Mouse (Mus musculus): ENCODE measurements around the gene Ankrd13a.

The Ankrd13a gene

GRCm38 (mm10) chr5:114766686-114767085 lies 7.8 kb upstream of the Ankrd13a start:
- DNase-seq (ENCODE audit: low read depth, low spot score), result no peak

- DNase-seq (ENCODE audit: low read depth, low spot score), result no peak
Measured at GRCm38 (mm10) chr5:114767185-114767584, 7.3 kb upstream of the Ankrd13a start.

- no peak for DNase-seq (ENCODE audit: low read depth, low spot score)
Measured at GRCm38 (mm10) chr5:114769786-114770185, 4.7 kb upstream of the Ankrd13a start.

- DNase-seq (ENCODE audit: low read depth, low spot score), result no peak
Measured at GRCm38 (mm10) chr5:114771796-114772195, 2.7 kb upstream of the Ankrd13a start.

GRCm38 (mm10) chr5:114772456-114773203 lies 1.8 kb upstream of the Ankrd13a start:
- peak; percentile 25 for DNase-seq (ENCODE audit: low read depth, low spot score)

- peak; percentile 97 for DNase-seq (ENCODE audit: low read depth, low spot score)
Measured at GRCm38 (mm10) chr5:114773211-114773710, 1.2 kb upstream of the Ankrd13a start.

GRCm38 (mm10) chr5:114773780-114774179 lies 697 bp upstream of the Ankrd13a start:
- no peak for DNase-seq (ENCODE audit: low read depth, low spot score)

- DNase-seq (ENCODE audit: low read depth, low spot score), result peak; percentile 18
Measured at GRCm38 (mm10) chr5:114775056-114775979, 841 bp downstream of the Ankrd13a start, which contains the start of gene Git2. Gene Git2, minus strand, starts transcription at chr5:114775517.

- no peak for DNase-seq (ENCODE audit: low read depth, low spot score)
Measured at GRCm38 (mm10) chr5:114776174-114776573, 1.7 kb downstream of the Ankrd13a start.

GRCm38 (mm10) chr5:114779956-114780489 lies 5.5 kb downstream of the Ankrd13a start:
- no peak for DNase-seq (ENCODE audit: low read depth, low spot score)

GRCm38 (mm10) chr5:114780912-114781311 lies 6.4 kb downstream of the Ankrd13a start:
- no peak for DNase-seq (ENCODE audit: low read depth, low spot score)

- no peak for DNase-seq (ENCODE audit: low read depth, low spot score)
Measured at GRCm38 (mm10) chr5:114782991-114783390, 8.5 kb downstream of the Ankrd13a start.

GRCm38 (mm10) chr5:114783405-114784163 lies 9.1 kb downstream of the Ankrd13a start:
- no peak for DNase-seq (ENCODE audit: low read depth, low spot score)

- DNase-seq (ENCODE audit: low read depth, low spot score), result no peak
Measured at GRCm38 (mm10) chr5:114784622-114785165, 10.2 kb downstream of the Ankrd13a start.

- no peak for DNase-seq (ENCODE audit: low read depth, low spot score)
Measured at GRCm38 (mm10) chr5:114785196-114785595, 10.7 kb downstream of the Ankrd13a start.

- DNase-seq (ENCODE audit: low read depth, low spot score), result no peak
Measured at GRCm38 (mm10) chr5:114793317-114793716, 18.8 kb downstream of the Ankrd13a start.

- DNase-seq (ENCODE audit: low read depth, low spot score), result no peak
Measured at GRCm38 (mm10) chr5:114794609-114795008, 20.1 kb downstream of the Ankrd13a start.

- DNase-seq (ENCODE audit: low read depth, low spot score), result peak; percentile 42
Measured at GRCm38 (mm10) chr5:114795231-114795630, 20.8 kb downstream of the Ankrd13a start.

GRCm38 (mm10) chr5:114795653-114796052 lies 21.2 kb downstream of the Ankrd13a start:
- peak; percentile 25 for DNase-seq (ENCODE audit: low read depth, low spot score)

- peak; percentile 58 for DNase-seq (ENCODE audit: low read depth, low spot score)
Measured at GRCm38 (mm10) chr5:114796299-114797012, 22.0 kb downstream of the Ankrd13a start.

All from mesoderm, embryonic 11.5 days (tissue).